Mouse (Mus musculus): ENCODE results near the gene Ugt1a7c.

DNA sequence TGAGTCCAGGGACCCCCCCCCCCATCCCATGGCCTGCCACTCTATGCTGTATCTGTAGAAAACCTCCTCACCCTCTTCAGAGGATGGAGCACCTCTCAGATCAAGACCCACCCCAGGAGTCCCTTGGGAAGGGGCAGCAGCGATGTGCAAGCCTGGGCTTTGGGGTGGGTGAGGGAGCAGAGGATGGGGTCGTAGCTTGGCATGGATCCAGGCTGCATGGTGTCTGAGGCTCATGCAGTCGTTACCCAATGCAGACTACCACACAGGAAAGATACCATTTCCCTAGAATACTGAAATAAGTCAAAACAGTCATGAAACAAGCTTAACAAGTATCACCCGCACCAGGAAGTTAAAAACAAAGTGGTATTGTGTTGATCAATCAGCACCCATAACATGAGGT is 153.8 kb downstream of the Ugt1a7c start:
- TF ChIP-seq MAX (IDR thresholded peaks at IDR 0.05) = no peak
- TF ChIP-seq CTCF (IDR thresholded peaks at IDR 0.05; ENCODE audit: control insufficient read depth, insufficient read depth, insufficient read length) = no peak
- TF ChIP-seq USF1 (IDR thresholded peaks at IDR 0.05; ENCODE audit: low read depth) = no peak
- no peak for TF ChIP-seq CEBPB (IDR thresholded peaks at IDR 0.05; ENCODE audit: low read depth)
- TF ChIP-seq FOSL1 (IDR thresholded peaks at IDR 0.05; ENCODE audit: insufficient read depth, low read length, poor library complexity, severe bottlenecking) = no peak
- no peak for TF ChIP-seq MYOD1 (IDR thresholded peaks at IDR 0.05; ENCODE audit: control insufficient read depth, insufficient read length, low read depth)
- no peak for TF ChIP-seq MYOG (IDR thresholded peaks at IDR 0.05; ENCODE audit: control insufficient read depth, extremely low read depth, insufficient read length)

Measured in C2C12 (cell line).